In genomic region chr14:31233070-31233995, GRCm38 (mm10) we compare ENCODE assay signal across 8 mouse cellular contexts. TPM values are rescaled to one million over a fixed set of nuclear protein-coding genes. Genes with fewer than 3 reads are reported as not detected.
DNase-seq lines count a peak whose midpoint lies in the region; ATAC-seq and TF ChIP-seq lines count a peak whose summit lies in the region.

No protein-coding gene starts in this region.

- no peak for TF ChIP-seq POLR2A in kidney, adult 2 months (IDR thresholded peaks at IDR 0.05; ENCODE audit: low read depth, low read length)

- H3K4me3 ChIP-seq in forebrain, embryonic 12.5 days (replicated peaks): no peak overlapping the region
- H3K4me3 ChIP-seq in forebrain, embryonic 11.5 days (ENCODE audit: low read depth, low read length): no peak overlapping the region
- H3K4me3 ChIP-seq in forebrain, embryonic 14.5 days (ENCODE audit: low read depth, low read length): no peak overlapping the region
- no peak overlapping the region for H3K4me3 ChIP-seq in kidney, adult 2 months (ENCODE audit: insufficient read depth, low read depth, low read length)

- 86% methylated on average over 14 of the region's 14 CpGs for WGBS in forebrain, embryonic 12.5 days
- WGBS in forebrain, embryonic 11.5 days: 93% methylated on average over 14 of the region's 14 CpGs
- 88% methylated on average over 14 of the region's 14 CpGs for WGBS in forebrain, embryonic 14.5 days
- WGBS in kidney, adult 2 months: 65% methylated on average over 14 of the region's 14 CpGs

- ATAC-seq in forebrain, embryonic 12.5 days (ENCODE audit: low FRiP score): 0 out of 2 replicates have a peak, but pooled peaks have one; percentile 33
- ATAC-seq in forebrain, embryonic 11.5 days (replicated peaks; ENCODE audit: low FRiP score): no peak
- peak; percentile 23; the same call in 1 of the 2 replicates for ATAC-seq in forebrain, embryonic 14.5 days
- ATAC-seq in megakaryocyte, adult 5-6 weeks (ENCODE audit: poor library complexity, severe bottlenecking): no peak

- TF ChIP-seq CTCF in kidney, adult 2 months (conservative IDR thresholded peaks at IDR 0.05; ENCODE audit: insufficient read depth, insufficient read length, low read depth, low read length): no peak

- no peak overlapping the region for H3K27ac ChIP-seq in forebrain, embryonic 12.5 days
- no peak overlapping the region for H3K27ac ChIP-seq in forebrain, embryonic 11.5 days (ENCODE audit: low read depth, low read length)
- H3K27ac ChIP-seq in forebrain, embryonic 14.5 days (ENCODE audit: low read depth, low read length): no peak overlapping the region
- H3K27ac ChIP-seq in kidney, adult 2 months (ENCODE audit: insufficient read depth, low read depth, low read length): peak overlapping the region; percentile 72

- no peak overlapping the region for H3K9ac ChIP-seq in forebrain, embryonic 12.5 days
- H3K9ac ChIP-seq in forebrain, embryonic 11.5 days (ENCODE audit: low read length): no peak overlapping the region
- H3K9ac ChIP-seq in forebrain, embryonic 14.5 days (ENCODE audit: low read length): no peak overlapping the region

- no peak for DNase-seq in forebrain, embryonic 11.5 days (ENCODE audit: low spot score)
- no peak for DNase-seq in forebrain, embryonic 14.5 days (ENCODE audit: low spot score)
- peak; percentile 79 for DNase-seq in kidney, adult 2 months
- peak; percentile 64 for DNase-seq in lung, postnatal 14 days
- no peak for DNase-seq in thymus, postnatal 14 days
- no peak for DNase-seq in layer of hippocampus, postnatal 36 days

- H3K4me2 ChIP-seq in forebrain, embryonic 12.5 days: no peak overlapping the region
- no peak overlapping the region for H3K4me2 ChIP-seq in forebrain, embryonic 11.5 days (ENCODE audit: low read depth, low read length, severe bottlenecking)
- no peak overlapping the region for H3K4me2 ChIP-seq in forebrain, embryonic 14.5 days (ENCODE audit: low read length)

- H3K36me3 ChIP-seq in forebrain, embryonic 12.5 days (replicated peaks): no peaks in the 10 kb centered on the region
- no peaks in the 10 kb centered on the region for H3K36me3 ChIP-seq in forebrain, embryonic 11.5 days (ENCODE audit: control insufficient read depth, insufficient read depth, low read length)
- no peaks in the 10 kb centered on the region for H3K36me3 ChIP-seq in forebrain, embryonic 14.5 days (ENCODE audit: control insufficient read depth, insufficient read depth, low read length)
- H3K36me3 ChIP-seq in kidney, adult 2 months (ENCODE audit: control insufficient read depth, insufficient read depth, low read length): no peaks in the 10 kb centered on the region

- H3K27me3 ChIP-seq in forebrain, embryonic 12.5 days: no peaks in the 10 kb centered on the region
- H3K27me3 ChIP-seq in forebrain, embryonic 11.5 days (ENCODE audit: control insufficient read depth, insufficient read depth, low read length): no peaks in the 10 kb centered on the region
- H3K27me3 ChIP-seq in forebrain, embryonic 14.5 days (replicated peaks; ENCODE audit: control insufficient read depth, insufficient read depth, low read length): no peaks in the 10 kb centered on the region
- H3K27me3 ChIP-seq in kidney, adult 2 months (replicated peaks; ENCODE audit: control insufficient read depth, insufficient read depth, low read length): no peaks in the 10 kb centered on the region

- H3K9me3 ChIP-seq in forebrain, embryonic 12.5 days: no peaks in the 10 kb centered on the region
- no peaks in the 10 kb centered on the region for H3K9me3 ChIP-seq in forebrain, embryonic 11.5 days (ENCODE audit: control insufficient read depth, low read length)
- no peaks in the 10 kb centered on the region for H3K9me3 ChIP-seq in forebrain, embryonic 14.5 days (replicated peaks; ENCODE audit: control insufficient read depth, low read length)

- H3K4me1 ChIP-seq in forebrain, embryonic 12.5 days: 0 out of 2 replicates have a peak, but pooled peaks cover 3% of the 10 kb centered on the region
- no peaks in the 10 kb centered on the region for H3K4me1 ChIP-seq in forebrain, embryonic 11.5 days (replicated peaks; ENCODE audit: control insufficient read depth, insufficient read depth, low read length)
- no peaks in the 10 kb centered on the region for H3K4me1 ChIP-seq in forebrain, embryonic 14.5 days (ENCODE audit: control insufficient read depth, insufficient read depth, low read length)
- H3K4me1 ChIP-seq in kidney, adult 2 months (ENCODE audit: control insufficient read depth, insufficient read depth, low read length): no peaks in the 10 kb centered on the region

RNA-seq across cellular contexts. Expression of gene Sema3g, which starts 15.7 kb away (rescaled TPM):
- polyA plus RNA-seq in forebrain, embryonic 12.5 days (2016; fragmentation: Nextera tagmentation; extraction: Ambion mirVana): 0.86 and 0.93 TPM in 2 replicates
- polyA plus RNA-seq in forebrain, embryonic 11.5 days (2014; fragmentation: Nextera tagmentation; extraction: Ambion mirVana): 0.13 and 0.16 TPM in 2 replicates
- polyA plus RNA-seq in forebrain, embryonic 14.5 days (2014; fragmentation: Nextera tagmentation; extraction: Ambion mirVana): 0.23 and 0.25 TPM in 2 replicates
- polyA plus RNA-seq in kidney, adult 2 months (2012; rRNA removed): 34.2 and 38.8 TPM in 2 replicates
- total RNA-seq in megakaryocyte, adult 5-6 weeks (2015): not detected in 2 replicates
- total RNA-seq in megakaryocyte, adult 5-6 weeks (2017): not detected in 2 replicates
- 1 to 10 TPM; 4.5 to 4.9 TPM for total RNA-seq in layer of hippocampus, postnatal 36 days (2021)

RNA-seq across cellular contexts. Expression of gene Nisch, which starts 16.6 kb away (rescaled TPM):
- polyA plus RNA-seq in forebrain, embryonic 12.5 days (2016; fragmentation: Nextera tagmentation; extraction: Ambion mirVana): 439 and 446 TPM in 2 replicates
- polyA plus RNA-seq in forebrain, embryonic 11.5 days (2014; fragmentation: Nextera tagmentation; extraction: Ambion mirVana): 399 and 407 TPM in 2 replicates
- polyA plus RNA-seq in forebrain, embryonic 14.5 days (2014; fragmentation: Nextera tagmentation; extraction: Ambion mirVana): 217 and 277 TPM in 2 replicates
- polyA plus RNA-seq in kidney, adult 2 months (2012; rRNA removed): 244 and 277 TPM in 2 replicates
- 74.8 and 95.0 TPM in 2 replicates for total RNA-seq in megakaryocyte, adult 5-6 weeks (2015)
- total RNA-seq in megakaryocyte, adult 5-6 weeks (2017): 65.6 and 79.0 TPM in 2 replicates
- 100 to 1,000 TPM; 458 to 488 TPM for total RNA-seq in layer of hippocampus, postnatal 36 days (2021)

RNA-seq across cellular contexts. Expression of gene Phf7, which starts 17.8 kb away (rescaled TPM):
- polyA plus RNA-seq in forebrain, embryonic 12.5 days (2016; fragmentation: Nextera tagmentation; extraction: Ambion mirVana): 14.8 and 15.8 TPM in 2 replicates
- 14.3 and 14.4 TPM in 2 replicates for polyA plus RNA-seq in forebrain, embryonic 11.5 days (2014; fragmentation: Nextera tagmentation; extraction: Ambion mirVana)
- 11.6 and 13.2 TPM in 2 replicates for polyA plus RNA-seq in forebrain, embryonic 14.5 days (2014; fragmentation: Nextera tagmentation; extraction: Ambion mirVana)
- 7.3 and 7.5 TPM in 2 replicates for polyA plus RNA-seq in kidney, adult 2 months (2012; rRNA removed)
- 12.5 and 14.3 TPM in 2 replicates for total RNA-seq in megakaryocyte, adult 5-6 weeks (2015)
- total RNA-seq in megakaryocyte, adult 5-6 weeks (2017): 9.8 and 13.4 TPM in 2 replicates
- 1 to 10 TPM; 3.5 to 3.6 TPM for total RNA-seq in layer of hippocampus, postnatal 36 days (2021)

RNA-seq across cellular contexts. Expression of gene Bap1, which starts 17.9 kb away (rescaled TPM):
- polyA plus RNA-seq in forebrain, embryonic 12.5 days (2016; fragmentation: Nextera tagmentation; extraction: Ambion mirVana): 130 and 135 TPM in 2 replicates
- 121 and 137 TPM in 2 replicates for polyA plus RNA-seq in forebrain, embryonic 11.5 days (2014; fragmentation: Nextera tagmentation; extraction: Ambion mirVana)
- 93.9 and 105 TPM in 2 replicates for polyA plus RNA-seq in forebrain, embryonic 14.5 days (2014; fragmentation: Nextera tagmentation; extraction: Ambion mirVana)
- polyA plus RNA-seq in kidney, adult 2 months (2012; rRNA removed): 58.9 and 65.9 TPM in 2 replicates
- total RNA-seq in megakaryocyte, adult 5-6 weeks (2015): 14.0 and 15.6 TPM in 2 replicates
- 30.4 and 31.8 TPM in 2 replicates for total RNA-seq in megakaryocyte, adult 5-6 weeks (2017)
- 100 to 1,000 TPM; 132 to 134 TPM for total RNA-seq in layer of hippocampus, postnatal 36 days (2021)

RNA-seq across cellular contexts. Expression of gene Tnnc1, which starts 25.2 kb away (rescaled TPM):
- polyA plus RNA-seq in forebrain, embryonic 12.5 days (2016; fragmentation: Nextera tagmentation; extraction: Ambion mirVana): 1.6 and 2.1 TPM in 2 replicates
- 0.59 and 0.83 TPM in 2 replicates for polyA plus RNA-seq in forebrain, embryonic 11.5 days (2014; fragmentation: Nextera tagmentation; extraction: Ambion mirVana)
- polyA plus RNA-seq in forebrain, embryonic 14.5 days (2014; fragmentation: Nextera tagmentation; extraction: Ambion mirVana): 1.2 and 1.3 TPM in 2 replicates
- 2.1 and 9.1 TPM in 2 replicates for polyA plus RNA-seq in kidney, adult 2 months (2012; rRNA removed)
- 0.71 TPM in 1 of 2 replicates, not detected in the other for total RNA-seq in megakaryocyte, adult 5-6 weeks (2015)
- not detected in 2 replicates for total RNA-seq in megakaryocyte, adult 5-6 weeks (2017)
- total RNA-seq in layer of hippocampus, postnatal 36 days (2021): 1 to 10 TPM; 3.8 to 4.4 TPM

Comparison
In these comparisons a context has a peak if more than half of its experiments do, and no peak if none do; other contexts are left out.
1. ATAC-seq: peak in forebrain, embryonic 12.5 days (single experiment) and forebrain, embryonic 14.5 days (single experiment); none in forebrain, embryonic 11.5 days (single experiment) and megakaryocyte, adult 5-6 weeks (single experiment).
2. DNase-seq: peak in kidney, adult 2 months (single experiment) and lung, postnatal 14 days (single experiment); none in forebrain, embryonic 11.5 days (single experiment), forebrain, embryonic 14.5 days (single experiment), thymus, postnatal 14 days (single experiment) and layer of hippocampus, postnatal 36 days (0 of 2).
3. RNA of gene Sema3g, which starts 15.7 kb away (polyA plus RNA-seq): 34.2 to 38.8 TPM in kidney, adult 2 months; 0.86 to 0.93 TPM in forebrain, embryonic 12.5 days, 0.23 to 0.25 TPM in forebrain, embryonic 14.5 days and 0.13 to 0.16 TPM in forebrain, embryonic 11.5 days; every median in the first group is over 10 times any median in the second.